Mouse (Mus musculus): Measurements from ENCODE around the gene Espn. TPM values are rescaled to one million over a fixed set of nuclear protein-coding genes. Genes with fewer than 3 reads are reported as not detected.

Gene Espn
- total RNA-seq, 2 experiments from 2014 or later: 1.4 to 1.5 TPM

DNA sequence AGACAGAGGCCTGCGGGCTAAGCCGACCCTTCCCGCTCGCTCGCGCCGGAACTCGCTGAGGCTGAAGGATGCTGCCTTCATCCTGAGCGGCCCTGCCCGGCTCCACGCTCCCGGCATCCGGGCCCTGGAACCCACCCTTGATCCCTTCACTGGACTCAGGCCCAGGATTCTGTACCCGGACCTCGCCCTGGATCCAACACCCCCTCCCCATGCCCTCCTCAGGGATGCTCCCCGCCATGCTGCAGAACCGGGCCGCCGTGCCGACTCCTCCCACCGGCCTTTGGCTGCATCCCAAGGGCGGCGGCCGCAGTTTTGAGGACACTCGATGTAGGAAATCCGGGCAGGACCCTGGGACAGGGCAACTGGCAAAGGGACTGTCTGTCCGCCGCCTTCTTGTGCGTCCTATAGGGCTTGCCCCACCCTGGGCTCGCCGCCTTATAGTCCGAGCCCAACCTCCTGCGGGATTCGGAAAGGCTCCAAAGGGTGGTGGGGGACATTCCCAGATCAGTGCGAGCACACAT, 26.2 kb upstream of the Espn start:
- peak in 1 of 2 experiments; percentile 52 for DNase-seq

DNA sequence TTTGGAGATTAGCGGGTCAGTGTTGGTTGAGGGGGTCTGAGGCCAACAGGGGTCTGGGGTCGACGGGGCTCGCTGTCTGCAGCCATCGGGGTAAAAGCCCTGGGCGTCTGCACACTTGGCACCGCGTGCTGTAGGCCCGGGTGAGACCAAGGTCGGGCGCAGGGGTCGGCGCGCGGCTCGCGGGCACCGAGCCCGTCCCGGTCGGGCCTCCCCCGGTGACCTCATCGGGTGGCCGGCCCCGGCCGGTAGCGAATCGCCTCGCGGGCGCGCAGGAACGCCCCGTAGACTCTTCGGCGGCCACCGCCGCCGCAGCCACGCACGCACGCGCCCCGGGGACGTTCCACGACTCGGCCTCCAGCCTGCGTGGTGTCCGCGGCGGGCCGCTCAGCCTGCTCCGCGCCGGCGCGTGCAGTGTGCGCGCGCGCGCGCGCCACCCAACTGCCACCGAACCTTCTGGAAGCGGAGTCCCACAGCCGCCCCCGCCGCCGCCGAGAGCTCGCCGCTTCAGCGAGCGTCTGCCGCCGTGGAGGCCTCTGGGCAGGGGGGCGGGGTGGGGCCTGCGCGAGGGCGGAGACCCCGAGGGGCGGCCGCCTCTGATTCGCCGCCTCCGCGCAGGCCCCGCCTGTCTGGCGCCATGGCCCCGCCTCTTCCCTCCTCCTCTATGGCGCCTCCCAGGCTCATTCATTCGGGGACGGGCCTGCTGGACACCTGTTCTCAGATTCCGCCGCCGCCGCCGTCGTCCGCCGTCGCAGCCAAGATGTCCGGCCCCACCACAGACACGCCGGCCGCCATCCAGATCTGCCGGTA, 25.6 kb upstream of the Espn start, which contains the start of gene Acot7:
TSS of gene Acot7 (plus strand) at position 598 of the 807 bp plus-strand sequence.
- DNase-seq: peak; percentile 90 to 91

DNA sequence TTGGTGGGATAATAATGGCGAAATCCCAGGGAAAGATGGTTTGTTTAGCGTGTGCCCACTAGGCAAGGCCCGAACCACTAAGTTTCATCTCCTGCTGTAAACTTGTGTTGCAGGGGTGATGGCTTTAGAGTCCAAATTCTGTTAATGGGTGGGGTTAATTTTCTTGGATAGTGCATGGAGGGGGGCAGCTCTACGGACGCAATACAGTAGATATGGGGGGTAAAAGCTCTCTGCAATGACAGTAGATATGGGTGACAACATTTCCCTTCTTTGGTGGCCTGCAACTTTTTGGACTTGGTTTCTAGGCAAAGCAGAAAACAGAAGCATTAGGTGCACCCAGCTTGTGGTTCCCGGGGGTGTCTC, 25.0 kb upstream of the Espn start:
- no peak for DNase-seq

DNA sequence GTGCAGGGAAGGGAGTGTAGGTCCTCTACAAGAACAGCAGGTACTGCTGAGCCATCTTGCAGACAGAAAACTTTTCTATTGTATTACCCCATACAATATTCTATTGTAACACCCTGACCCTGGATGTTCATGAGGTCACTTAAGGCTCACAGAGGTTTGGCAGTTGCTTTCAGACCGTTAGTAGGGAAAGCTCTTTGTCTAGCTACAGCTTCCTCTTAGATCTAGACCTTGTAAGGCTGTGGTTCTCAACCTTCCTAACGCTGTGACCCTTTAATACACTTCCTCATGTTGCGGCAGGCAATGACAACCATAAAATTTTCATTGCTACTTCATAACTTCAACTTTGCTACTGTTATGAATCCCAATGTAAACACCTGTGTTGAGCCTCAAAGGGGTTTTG, 24.5 kb upstream of the Espn start:
- DNase-seq: no peak

DNA sequence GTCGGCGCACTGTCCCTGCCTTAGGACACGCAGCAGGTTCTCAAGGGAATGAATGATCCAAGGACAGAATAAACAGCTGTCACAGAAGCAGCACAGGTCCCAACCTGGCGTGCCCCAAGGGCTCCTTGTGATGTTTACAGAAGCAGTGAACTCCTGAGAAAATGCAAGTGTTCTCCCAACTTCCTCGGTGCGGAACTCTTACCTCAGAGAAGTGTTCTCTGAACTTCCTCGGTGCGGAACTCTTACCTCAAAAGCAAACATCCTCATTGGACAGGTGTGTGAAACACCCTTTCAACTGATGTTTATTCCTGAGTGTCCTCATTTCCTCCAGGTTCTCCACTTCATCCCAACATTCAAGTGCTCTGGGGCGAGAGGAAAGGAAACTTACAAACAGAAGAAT, 21.8 kb upstream of the Espn start:
- DNase-seq: no peak

DNA sequence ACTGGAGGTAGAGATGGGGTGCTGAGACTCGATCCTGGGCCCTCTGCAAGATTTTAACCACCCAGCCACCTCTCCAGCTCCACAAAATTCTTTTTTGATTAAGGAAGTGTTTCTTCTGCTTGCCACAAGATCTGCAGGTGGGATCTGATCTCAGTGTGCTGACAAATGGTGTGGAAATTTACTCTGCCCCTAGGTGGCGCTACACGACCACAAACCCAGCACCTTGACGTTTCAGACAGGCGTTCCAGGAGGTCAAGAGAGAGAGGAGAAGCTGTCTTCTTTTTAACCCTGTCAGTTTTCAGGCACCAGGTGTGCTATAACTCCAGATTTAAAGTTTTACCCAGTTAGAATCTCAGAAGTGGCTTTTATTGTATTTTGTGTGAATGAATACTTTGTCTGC, 20.9 kb upstream of the Espn start:
- peak; percentile 79 to 81 for DNase-seq

DNA sequence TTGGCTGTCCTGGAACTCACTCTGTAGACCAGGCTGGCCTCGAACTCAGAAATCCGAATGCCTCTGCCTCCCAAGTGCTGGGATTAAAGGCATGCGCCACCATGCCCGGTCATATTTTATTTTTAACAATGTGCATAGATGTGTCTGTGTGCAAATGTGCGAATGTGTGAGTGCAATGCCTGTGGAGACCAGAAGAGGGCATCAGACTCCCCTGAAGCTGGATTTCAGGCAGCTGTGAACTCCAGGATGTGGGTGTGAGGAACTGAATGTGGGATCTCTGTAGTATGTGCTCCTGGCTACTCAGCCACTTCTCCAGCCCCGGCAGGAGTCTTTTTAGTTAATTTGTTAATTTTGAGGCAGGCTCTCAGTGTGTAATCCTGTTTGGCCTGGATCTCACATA, 19.4 kb upstream of the Espn start:
- no peak for DNase-seq

DNA sequence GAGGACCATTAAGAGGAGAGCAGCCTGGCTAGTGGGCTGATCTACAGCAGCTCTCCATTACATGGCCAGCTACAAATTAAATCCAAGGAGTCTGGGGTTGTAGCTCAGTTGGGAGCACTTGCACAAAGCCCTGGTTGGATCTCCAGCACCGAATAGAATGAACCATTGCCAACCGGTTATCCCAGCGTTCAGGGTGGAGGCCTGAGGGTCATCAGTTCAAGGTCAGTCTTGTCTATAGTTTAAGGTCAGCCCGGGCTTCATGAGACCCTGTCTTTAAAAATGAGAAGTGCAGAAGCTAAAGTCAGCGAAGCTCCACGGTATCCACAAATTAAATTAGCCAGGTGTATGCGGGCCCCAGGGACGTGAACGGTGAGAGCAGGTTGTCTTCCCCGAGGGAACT, 18.1 kb upstream of the Espn start:
- DNase-seq: no peak

DNA sequence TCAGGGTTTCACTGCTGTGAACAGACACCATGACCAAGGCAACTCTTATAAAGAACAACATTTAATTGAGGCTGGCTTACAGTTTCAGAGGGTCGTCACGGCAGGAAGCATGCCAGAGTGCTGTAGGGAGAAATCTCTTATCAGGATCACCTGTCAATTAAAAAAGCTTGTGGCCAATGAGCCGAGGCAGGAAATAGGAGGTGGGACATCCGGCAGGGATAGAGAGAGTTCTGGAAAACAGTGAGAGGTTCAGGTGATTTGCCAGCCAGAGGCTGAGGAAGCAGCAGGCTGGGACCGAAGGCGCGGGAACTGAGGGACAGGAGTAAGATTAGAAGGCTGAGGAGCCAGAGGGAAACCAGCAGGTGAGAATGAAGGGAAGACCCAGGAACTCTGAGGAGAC, 16.9 kb upstream of the Espn start:
- DNase-seq: no peak

DNA sequence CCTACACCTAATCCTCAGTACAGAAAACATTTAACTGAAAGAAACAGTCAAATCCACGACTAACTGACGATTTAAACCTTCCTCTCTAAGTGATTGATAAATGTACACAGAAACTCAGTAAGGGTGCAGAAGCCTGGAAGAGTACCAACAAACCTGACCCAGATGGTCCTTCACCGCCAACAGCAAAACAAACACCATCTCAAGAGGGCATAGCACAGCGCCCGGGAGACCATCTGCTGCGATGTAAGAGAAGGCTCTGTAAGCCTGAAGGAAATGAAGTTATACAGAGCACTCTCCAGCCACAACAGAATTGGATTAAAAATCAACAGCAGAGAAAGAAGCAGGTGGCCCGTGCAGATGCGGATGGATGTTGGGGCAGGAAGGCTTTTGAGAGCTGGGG, 15.9 kb upstream of the Espn start:
- DNase-seq: no peak

DNA sequence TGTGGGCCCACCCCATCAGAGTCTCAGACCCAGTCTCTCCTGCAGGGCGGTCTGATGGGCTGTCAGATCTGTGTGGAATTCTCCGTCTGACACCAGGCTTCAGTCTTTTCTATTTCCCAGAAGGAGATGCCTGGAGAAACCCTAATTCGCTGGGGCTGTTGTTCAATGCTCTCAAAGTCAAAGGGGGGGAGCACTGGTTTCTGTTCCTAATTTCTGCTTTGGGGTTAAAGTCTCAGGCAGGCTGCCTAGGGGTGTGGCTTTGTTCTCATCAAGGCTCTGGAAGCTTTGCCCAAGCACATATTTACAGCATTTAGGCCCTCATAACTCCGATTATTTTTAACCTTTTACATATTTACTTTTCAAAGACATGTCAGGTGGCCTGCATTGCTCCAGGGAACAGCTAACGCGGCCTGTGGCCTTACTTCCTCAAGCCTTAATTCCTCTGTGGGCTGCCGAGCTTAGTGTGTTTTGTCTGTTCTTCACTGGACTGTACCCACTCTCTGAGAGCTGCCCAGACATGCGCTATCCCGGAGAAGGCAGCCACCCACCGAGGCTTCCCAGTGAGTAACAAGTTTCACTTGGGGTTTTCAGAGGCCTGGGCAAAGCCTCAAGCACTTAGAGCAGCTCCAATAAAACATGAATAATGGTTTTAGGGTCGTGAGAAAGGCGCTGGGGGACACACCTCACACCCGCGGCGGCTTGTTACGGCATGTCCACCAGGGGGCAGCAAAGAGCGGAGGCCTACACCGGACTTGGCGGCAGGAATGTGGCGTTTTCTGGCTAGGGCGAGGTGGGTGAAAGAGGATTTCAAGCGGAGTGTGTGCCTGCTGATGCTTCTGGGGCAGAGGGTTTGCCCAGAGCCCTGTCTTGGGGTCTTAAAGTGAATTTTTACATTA, 13.1 kb upstream of the Espn start:
- peak in 1 of 2 experiments; percentile 61 for DNase-seq

DNA sequence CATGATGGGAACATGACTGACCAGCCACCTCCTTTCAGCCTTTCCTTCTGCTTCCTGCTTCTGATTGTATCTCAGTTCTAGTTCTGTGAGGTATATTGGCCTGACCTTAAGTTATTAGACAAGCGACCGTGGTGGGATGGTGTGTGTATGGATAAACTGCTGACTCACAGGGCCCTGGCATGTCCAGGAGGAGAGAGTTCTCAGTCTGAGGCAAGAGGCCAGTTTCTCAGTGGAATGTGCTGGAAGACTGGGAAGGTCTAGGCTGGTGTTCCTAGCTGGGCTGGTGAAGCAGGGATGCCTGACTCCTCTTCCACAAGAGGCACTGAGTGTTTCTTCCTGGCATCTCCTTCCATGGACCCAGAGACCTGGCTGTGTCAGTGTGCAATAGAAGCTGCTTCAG, 10.6 kb upstream of the Espn start:
- DNase-seq: no peak

DNA sequence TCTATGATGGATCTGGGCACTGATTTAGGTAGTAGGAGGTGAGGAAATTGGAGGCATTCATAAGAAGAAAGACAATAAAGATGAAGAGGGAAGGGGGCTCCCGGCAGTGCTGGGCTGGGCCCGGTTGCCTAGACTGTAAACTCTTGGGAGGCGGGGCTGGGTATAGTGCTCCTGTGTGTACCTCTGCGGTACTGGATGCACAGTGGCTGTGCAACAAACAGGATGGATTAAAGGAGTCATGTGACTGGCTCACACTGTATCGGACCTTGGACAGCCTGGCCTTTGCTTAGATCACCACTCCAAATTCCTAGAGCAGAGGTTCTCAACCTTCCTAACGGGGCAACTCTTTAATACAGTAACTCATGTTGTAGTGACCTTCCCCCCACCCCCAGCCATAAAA, 9.4 kb upstream of the Espn start:
- no peak for DNase-seq

DNA sequence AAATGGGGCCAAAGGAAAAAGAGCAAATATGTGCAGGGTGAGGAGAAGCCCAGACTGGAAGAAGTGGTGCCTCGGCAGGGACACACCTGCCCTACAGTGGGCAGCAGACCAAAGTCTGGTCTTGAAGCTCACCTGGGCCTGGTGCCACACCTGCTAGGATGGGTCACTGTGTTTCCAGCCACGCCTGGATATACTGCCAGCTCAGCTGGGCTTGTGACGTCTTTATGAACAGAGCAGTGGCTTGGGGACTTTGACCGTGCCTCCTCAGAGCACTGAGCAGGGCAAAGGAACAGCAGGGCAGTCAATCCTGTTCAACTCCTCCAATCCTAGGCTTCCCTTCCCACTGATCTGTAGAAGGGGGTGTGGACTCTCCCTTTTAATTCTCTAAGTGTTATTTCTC, 8.6 kb upstream of the Espn start:
- DNase-seq: no peak

DNA sequence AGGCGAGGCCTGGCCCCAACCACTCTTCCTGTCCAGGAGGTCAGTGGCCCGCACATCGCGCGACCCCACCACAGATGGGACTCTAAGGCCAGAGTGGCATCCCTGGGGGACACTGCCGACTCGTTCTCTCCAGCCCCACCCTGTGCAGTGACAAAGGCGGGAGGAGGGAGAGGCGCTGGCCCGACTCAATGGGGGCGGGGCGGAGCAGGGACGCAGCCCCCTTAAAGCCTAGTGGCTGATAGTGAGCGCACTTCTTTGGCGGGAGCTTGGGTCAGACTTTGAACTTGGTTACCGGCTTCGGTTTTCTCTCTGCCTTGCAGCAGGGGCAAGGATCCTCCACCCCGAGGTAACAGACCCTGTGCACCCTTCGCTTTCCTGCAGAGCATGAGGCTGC, 7.1 kb upstream of the Espn start:
- DNase-seq: no peak

DNA sequence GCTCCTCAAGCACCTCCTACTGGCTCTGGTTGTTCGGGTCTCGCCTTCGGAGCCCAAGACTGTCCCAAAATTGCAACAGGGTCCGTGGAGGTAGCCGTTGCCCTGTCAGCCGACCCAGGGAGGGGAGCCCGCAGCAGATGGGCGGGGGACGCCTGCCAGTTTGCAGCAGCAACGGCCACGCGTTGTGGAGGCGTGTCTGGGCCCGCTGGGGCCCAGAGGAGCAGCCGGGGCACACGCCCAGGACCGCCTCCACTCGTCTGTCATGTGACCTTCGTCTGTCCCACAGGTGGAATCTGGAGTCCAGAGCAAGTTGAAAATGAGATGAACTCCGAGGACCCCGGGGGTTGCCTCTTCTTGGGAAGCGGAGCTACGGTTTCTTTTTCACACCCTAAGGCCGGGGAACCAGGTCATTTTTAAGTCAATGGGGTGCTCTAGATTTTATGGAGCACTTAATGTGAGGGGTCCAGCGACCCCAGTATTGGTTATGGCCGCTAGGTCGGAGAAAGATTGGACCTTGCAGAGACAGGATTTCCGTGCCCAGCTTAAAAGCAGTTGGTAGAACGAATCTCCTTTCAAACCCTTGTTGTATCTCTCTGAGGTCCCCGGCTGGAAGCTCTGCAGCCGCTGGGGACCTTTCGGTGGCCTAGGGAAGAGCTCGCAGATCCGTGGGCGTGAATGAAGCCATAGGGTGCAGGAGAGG, 6.6 kb upstream of the Espn start, which contains the start of gene Hes2:
TSS of gene Hes2 (plus strand) at position 283 of the 700 bp plus-strand sequence.
- no peak for DNase-seq

DNA sequence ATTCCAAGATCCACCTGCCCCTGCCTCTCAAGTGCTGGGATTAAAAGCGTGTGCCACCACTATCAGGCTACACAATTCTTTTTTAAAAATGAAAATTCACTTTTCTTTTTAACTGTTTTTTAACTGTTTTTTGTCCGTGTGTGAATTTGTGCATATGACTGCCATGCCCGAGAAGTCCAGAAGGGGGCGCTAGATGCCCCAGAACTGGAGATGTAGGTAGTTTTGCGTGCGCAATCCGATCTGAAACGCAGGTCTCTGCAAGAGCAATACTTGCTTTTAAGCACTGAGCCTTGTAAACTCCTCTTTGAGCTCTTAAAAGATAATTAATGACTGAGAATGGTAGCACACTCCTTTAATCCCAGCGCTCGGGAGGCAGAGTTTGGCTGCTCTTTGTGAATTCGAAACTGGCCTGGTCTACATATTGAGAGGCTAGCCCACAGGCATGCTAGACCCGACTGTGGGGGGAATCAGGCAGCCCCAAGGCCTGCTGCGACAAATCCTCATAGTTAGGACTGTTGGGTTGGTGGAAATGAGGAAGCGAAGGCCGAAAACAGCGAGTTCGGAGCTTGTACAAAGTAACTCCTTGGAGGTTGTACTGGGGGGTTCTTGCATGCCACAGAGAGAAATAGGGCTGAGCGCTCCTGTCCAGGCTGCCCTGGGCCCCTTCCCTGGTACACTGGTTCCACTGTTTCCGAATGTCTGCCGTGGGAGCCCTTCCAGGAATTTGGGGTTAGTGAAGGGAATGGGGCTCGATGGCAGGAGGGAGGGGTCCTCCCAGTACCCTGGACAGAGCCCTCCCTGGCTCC, 5.8 kb upstream of the Espn start:
- no peak for DNase-seq

DNA sequence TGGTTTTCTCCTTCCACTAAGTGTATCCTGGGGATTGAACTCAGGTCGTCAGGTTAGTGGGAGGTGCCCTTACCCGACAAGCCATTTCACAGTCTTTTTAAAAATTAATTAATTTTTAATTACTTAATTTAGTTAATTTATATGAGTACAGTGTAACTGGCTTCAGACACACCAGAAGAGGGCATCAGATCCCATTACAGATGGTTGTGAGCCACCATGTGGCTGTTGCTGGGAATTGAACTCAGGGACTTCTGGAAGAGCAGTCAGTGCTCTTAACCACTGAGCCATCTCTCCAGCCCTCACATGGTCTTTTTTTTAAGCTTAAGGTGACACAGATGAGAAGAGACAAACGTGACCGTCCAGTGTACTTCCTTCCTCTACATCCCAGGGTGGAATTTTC, 2.8 kb upstream of the Espn start:
- DNase-seq: no peak

DNA sequence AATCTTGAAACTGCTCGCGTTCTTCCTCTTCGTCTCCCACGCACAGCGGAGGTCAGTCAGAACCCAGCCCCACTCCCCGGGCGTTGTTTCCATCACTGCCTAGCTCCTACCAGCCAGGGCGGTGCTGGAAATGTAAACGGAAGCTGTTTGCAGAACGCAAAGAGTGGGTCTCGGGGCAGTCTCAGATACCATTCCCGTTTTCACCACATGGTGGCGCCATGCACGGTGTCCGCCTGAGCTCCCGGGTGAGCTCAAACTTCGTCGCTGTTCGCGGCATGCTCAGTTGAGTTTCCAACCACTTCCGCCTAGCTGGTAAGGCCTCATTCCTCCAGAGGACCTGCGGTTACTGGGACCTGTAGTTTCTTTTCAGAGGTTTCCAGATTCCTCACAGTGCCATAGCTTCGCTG, 1.6 kb upstream of the Espn start:
- peak; percentile 66 to 80 for DNase-seq

DNA sequence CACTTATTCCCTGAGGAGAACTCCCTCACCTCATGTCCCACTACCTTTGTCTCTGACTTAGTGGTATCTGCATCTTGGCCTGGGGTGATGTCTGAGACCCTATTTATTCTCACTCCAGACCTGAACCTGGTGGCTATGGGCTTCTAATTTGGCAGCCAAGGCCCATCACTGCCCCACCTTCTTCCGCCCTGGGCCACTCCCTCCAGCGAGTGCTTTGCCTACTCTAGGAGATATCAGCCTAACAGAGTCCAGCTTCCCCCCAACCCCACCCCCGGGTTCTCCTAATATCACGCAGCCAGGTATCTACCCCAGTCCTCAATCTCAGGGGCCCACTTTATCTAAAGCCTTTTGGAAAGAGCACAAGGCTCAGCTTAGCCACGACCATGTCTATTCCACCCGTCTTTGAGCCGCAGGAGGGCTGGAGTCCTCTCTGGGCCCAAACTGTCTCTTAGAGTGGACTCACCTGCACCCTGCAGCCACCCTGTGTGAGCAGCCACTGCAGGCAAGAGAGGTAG, 663 bp downstream of the Espn start:
- no peak for DNase-seq

DNA sequence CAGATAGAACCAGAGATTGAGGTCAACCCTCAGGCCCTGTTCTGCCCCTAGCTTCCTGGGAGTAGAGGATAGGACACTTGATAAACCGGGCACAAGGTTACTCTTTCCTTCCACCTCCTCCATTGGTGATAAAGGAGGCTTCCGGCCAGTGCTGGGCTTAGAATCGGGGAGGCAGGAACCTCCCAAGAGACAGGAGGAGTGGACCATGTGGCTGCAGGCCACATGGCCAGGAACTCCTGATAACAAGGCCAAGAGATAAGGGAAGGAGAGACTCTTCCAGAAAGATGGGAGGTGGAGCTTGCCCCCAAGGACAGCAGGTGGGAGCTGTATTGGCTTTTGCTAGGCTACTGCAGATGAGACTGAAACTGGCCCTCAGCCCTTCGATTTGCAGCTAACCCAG, 1.6 kb downstream of the Espn start:
- DNase-seq: no peak
